Mouse (Mus musculus): ENCODE data around the gene Smg1.

DNA sequence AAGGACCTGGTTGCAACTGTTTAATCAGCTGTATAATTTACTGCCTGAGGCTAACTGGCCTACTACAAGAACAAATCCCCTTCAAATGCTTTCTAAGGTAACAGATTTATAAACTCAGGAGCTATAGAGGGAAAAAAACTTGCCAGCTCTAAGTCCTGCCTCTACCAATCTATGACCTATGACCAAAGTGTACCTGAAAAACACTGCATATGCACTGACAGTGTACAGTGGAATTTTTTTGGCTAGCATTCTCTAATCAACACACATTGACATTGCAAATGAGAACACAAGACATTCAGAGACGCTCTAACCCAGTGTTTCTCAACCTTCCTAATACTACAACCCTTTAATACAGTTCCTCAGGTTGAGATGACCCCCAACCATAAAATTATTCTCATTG is 9.2 kb downstream of the Smg1 start:
- TF ChIP-seq CTCF (IDR thresholded peaks at IDR 0.05; ENCODE audit: low read depth, low read length) (no peak), POLR2A (IDR thresholded peaks at IDR 0.05; ENCODE audit: borderline replicate concordance, low read depth, low read length) (no peak)

All from bone marrow macrophage, adult 2 months (primary cell).